Mouse (Mus musculus) regulatory T cell (primary cell): ENCODE results near the gene Surf4.

Source experiments
- in situ Hi-C: fragments of 300-600 bp; cut with MboI, MseI; formaldehyde crosslinking; loops from one replicate; pipeline ENCODE4 v1.15.1; 2025; ENCODE audit warnings: high pct_unique_total_duplicates

The Surf4 gene

DNA sequence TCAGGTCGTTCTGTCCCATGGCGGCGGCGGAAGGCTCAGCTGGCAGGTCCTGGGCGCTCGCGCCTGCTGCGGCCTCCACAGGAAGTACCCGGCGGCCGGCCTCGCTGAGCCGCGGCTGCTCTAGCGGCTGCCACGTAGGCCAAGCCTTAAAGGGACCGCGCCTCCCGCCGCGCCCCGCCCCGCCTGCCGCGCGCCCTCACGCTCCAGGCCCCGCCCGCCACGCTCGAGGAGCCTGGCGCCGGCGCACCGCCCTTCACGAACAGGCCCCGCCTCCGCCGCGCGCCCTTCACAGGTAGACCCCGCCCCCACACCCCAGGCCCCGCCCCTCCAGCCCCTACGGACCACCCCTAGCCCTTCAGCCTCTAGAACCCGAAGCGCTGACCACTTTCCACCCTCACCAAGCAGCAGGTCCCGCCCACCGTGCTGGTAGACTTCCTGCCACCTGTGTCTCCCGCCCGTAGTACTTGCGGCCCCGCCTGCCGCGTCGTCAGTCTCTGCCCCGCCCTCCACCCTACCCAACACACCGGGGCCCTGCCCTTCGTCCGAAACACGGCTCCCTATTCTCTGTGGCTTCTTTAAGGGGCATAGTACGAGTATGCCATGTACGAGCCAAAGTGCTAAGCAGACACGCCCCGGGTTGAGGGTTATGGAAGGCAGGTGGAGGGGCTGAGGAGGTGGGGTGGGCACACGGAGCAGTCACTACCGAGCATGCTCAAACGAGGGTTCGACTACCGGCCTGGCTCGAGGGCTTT is at the start of gene Surf4, which contains the start of gene Stkld1:
Gene Surf4, minus strand, starts transcription at position 625 of the 752 bp plus-strand sequence.
Gene Stkld1, plus strand, starts transcription at position 744 of the 752 bp plus-strand sequence.
- in situ Hi-C loops: no loop called here

DNA sequence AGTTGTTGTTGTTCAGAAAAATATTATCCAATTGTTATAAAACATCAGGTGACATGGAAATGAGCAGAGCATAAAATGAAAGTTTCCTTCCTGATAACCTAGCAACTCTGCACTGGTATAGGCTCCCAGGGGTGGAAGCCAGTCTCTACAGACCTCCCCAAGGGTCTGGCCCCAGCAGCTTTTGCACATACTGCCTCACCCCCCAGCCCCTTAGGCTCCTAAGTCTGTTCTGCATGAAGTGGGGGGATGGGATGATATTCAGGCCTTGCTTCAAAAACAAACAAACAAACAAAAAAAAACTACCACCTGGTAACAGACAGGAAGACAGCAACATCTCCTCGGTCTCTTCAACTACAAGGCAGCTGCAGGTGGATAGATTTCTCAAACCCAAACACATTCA is 46.6 kb upstream of the Surf4 start:
- in situ Hi-C loops: no loop called here

DNA sequence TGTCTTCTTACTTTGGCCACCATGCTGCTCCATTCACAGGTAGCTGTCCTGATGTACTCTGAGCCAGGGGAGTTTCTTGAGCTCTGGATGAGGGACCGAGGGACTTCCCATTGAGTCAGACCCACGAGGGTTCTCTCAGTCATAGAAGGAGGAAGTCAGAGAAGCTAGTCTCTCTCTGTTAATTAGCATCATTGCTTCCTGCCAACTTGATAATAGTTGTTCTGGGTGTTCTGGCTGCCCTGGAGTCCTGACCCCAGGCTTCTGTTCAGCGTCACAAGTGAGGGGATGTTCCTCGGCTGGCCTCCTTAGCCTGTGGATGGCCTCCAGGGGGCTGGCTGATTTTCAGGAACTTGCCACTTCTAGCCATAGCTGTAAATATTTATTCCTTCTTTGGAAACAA is 40.2 kb upstream of the Surf4 start:
- in situ Hi-C loops: loop anchor here (10.0 kb wide), 1 partner anchor 981 kb away; no protein-coding TSS in a partner anchor

DNA sequence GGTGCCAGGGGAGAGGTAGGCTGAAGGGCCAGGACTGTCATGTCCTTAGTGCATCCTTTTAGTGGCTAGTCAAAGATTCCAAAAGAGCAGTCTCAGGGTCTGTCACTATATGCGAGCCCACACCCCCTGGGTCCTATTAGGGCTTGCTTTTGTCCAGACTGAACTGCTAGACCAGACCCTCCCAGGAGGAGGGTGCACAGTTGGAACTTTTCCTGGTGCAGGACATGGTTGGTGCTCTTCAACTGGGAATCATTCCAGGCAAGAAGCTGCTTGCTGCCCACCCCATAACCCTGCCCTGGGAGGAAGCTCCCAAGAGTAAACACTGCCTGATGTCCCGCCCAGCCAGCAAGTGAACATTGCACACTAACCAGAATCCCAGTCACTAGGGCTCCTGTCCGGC is 39.4 kb upstream of the Surf4 start, which contains the start of gene Adamts13:
Gene Adamts13, plus strand, starts transcription at position 301 of the 400 bp plus-strand sequence.
- in situ Hi-C loops: loop anchor here (10.0 kb wide), 1 partner anchor 982 kb away; no protein-coding TSS in a partner anchor

DNA sequence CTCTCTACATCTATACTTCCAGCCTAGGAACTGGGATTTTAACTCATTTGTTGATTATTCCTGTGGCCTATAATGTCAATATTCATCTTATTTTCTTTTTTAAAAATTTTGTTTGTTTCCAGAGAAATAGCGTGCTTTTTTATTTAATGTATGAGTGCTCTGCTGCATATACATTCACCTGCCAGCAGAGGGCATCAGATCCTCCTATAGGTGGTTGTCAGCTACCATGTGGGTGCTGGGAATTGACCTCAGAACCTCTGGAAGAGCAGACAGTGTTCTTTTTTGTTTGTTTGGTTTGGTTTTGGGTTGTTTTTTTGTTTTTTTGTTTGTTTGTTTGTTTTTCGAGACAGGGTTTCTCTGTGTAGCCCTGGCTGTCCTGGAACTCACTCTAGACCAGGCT is 33.5 kb upstream of the Surf4 start:
- in situ Hi-C loops: no loop called here

DNA sequence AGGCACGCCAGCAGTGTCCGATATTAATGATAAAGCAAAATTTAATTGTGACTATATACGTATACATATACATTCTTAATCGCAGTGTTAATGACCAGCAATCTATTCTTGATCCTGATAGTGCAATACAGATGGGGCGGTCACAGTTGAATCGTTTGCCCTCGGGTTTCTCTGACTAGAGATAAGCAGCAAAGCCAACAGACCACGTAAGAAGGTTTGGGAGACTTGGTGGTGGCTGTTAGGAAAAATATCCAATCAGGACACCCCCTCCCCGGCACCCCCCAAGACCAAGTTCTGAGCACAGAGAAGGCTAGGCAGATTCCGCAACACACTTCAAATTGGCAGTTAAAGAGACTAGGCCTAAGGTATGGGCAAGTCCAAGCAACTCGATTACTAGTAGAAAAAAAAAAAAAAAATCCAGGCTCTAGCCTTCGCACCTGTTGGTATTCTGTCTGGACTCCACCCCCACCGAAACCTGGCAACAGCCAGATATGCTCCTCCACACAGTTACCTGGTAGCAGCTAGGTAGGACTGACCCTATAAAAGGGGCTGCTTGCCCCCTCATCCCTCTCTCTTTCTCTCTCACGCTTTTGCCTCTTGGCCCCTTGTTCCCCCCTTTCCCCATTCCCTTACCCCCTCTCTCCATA is 31.1 kb upstream of the Surf4 start:
- in situ Hi-C loops: no loop called here

DNA sequence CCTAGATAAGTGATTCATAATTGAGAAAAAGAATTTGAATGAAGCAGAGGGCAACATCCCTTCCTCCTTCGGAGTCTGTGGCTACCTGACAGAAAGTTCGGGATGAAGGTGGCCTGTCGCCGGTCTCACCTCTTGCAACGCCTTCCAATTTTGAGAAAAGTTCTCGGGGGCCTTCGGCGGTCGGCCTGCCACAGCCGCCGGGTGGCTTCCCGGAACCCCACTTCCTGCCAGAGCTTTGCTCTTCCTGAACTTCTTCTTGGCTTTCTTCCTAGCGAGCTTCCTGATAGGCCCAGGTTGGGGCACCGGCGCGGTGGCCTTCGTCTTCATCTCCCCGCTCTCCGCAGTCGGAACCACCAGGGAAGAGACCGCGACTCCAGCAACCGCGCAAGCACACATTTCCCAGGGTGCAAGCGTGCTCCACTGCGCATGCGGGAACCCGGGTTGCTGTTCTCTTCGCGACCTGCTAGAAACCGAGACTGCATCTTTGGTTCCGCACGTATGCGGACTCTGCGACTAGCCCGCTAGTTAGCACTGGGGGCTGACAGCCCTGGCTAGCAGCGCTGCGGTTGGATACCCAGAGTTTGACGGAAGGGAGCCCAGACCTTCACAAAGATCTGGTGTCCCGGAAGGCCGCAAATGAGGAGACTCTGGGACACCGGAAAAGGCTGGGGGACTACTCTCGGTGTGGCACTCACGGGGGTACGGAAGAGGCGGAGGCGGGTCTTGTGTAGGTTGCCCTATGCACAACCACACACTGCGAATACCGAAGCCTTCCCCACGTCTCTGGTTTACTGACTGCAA is 30.4 kb upstream of the Surf4 start, which contains the start of gene Rexo4:
Gene Rexo4, minus strand, starts transcription at position 464 of the 801 bp plus-strand sequence.
- in situ Hi-C loops: no loop called here

DNA sequence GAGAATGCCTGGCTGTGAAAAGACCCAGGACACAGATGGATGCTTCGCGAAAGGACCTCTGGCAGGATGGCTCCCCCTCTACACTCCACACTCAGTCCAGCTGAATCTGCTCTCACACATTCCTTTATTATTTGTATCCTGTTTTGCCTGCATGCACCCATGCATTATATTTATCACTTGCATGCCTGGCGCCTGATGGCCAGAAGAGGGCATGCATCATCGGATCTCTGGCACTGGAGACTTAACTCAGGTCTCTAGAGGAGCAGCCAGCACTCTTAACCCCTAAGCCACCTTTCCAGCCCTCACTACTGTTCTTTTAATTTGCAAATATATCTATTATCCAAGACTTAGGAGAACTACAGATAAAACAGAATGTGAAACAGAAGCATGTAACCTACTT is 27.0 kb upstream of the Surf4 start:
- in situ Hi-C loops: no loop called here

DNA sequence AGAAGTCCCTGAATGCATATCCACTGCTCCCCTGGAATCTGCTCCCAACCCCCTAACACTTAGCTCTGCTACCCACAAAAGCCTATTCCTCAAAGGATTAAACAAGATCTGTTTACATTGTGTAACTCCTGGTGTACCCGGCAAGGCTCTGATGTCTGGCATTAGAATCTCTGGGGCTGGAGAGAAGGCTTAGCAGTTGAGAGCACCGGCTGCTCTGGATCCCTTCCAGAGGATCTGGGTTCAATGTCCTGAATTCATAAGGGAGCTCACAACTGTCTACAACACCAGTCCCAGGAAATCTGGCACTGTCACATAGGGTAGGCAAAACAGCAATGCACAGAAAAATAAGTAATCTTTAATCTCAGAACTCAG is 23.7 kb upstream of the Surf4 start:
- in situ Hi-C loops: no loop called here

DNA sequence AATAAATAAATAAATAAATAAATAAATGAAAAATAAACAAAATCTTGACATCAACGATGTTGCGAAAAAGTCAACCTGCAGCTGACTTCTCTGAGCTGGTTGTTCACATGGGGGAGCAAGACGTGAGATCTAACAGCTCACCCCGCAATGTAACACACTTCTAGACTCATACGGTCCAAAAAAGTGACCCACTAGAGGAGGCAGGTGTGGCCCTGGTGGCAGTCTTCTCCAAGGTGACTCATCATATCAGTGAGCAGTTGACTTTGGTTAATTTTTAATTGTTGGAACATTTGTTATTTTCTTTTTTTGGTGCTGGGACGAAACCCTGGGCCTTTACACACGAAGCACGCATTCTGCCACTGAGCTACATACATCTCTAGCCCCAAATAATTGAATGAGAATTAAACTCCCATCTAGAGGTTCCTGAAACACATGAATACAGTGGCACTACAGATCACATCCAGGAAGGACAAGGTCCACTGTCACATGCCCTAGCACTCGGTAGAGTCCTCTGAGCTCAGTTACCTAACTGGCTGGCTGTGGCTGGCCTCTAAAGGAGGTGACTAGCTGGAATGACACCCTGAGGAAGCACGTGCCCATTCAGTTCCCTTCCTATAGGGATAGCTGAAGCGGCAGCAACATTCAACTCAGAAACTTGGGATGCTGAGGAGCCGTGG is 23.2 kb upstream of the Surf4 start:
- in situ Hi-C loops: no loop called here

DNA sequence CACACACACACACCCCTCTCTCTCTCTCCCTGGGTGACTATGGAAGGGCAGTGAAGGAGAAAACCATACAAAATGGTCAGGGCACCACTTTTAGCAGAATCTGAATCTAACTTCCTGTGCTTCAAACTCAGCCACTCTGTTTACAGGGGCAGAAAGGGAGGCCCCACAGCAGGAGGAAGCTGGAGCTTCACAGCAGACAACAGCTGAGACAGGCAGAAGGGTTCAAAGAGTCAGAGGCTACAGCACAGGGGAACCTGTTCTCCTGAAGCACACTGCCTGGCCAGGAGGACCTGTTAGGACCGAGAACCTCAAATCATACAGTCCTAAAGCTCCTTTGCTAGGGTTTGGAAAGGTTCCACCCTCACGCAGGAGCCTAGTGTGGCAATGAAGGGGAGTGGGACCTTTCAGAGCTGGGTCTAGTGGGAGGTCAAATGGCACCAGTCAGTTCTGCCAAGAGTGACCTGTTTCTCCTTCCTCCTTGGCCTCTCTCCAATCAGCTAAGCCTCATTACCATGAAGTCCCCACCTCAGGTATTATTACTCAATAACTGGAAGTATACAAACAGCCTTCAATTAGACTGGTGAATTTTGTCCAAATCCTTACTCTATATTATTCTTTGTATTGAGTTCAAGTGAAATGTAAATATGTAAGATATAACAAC is 21.1 kb upstream of the Surf4 start:
- in situ Hi-C loops: no loop called here

DNA sequence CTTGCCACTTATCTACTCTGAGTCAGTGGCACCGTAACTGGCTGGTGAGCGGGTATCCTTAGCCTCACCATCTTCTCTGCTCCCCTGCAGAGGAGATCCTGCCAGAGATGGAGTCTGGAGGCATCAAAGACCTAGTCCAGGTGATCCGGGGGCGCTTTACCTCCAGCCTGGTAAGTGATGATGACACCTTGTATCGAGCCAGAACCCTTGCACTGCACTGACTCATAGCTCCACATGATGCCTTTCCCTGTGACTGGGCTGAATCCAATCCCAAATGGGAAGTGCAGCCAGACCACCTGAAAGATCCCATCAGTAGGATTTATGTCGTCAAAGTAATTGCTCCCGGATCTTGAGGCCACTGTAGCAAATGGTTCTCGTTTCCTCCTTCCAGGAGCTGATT is 19.1 kb upstream of the Surf4 start:
- in situ Hi-C loops: no loop called here

DNA sequence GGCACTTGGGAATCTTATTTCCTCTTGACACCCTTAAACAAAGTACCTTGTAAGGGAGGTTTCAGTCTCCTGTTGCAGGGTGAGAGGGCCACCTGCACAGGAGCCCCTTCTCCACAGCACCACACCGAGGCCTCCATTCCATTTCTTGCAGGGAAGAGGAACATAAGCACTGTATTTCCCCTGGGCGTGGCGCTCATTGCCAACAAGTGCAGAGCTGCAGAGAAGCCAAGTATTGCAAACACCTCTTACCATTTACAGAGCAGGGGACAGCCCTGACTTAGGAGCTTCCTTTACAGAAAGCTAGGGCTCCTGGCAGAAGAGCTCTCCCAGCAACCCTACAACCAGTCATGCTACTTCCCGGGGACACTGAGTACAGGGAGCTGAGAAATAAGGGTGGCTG is 18.5 kb upstream of the Surf4 start:
- in situ Hi-C loops: no loop called here

DNA sequence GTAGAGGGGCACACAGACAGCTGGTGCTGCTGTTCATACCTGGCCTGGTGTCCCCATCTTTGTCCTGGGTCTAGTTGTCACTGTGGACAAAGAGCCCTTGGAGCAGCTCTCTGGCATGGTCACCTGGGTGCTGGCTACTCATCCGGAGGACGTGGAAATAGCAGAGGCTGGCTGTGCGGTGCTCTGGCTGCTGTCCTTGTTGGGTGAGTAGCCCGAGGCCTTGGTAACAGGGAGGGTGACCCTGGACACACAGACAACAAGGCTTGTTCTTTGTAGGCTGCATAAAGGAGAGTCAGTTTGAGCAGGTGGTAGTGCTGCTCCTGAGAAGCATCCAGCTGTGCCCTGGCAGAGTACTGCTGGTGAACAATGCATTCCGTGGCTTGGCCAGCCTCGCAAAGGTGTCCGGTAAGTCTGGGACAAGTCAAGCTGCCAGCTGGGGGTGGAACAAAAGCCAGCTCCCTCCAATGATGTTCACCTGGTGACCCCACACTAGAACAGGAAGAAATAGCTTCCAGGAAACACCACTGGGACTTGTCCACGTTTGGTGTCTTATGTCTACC is 17.7 kb upstream of the Surf4 start:
- in situ Hi-C loops: no loop called here

DNA sequence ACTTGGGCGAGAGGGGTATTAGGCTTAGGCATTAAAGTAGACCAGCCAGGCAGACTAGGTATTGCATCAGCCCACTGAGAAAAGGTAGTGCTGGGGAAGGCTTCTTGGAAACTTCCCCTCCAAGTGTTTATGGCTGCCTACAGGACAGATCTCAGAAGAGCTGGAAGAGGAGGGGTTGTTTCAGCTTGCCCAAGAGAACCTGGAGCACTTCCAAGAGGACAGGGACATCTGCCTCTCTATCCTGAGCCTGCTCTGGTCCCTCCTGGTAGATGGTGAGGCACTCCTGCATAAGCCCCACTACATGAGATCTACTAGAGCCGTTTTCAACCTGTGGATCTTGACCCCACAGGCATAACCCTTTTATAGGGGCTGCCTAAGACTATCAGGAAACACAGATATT is 16.7 kb upstream of the Surf4 start:
- in situ Hi-C loops: no loop called here

DNA sequence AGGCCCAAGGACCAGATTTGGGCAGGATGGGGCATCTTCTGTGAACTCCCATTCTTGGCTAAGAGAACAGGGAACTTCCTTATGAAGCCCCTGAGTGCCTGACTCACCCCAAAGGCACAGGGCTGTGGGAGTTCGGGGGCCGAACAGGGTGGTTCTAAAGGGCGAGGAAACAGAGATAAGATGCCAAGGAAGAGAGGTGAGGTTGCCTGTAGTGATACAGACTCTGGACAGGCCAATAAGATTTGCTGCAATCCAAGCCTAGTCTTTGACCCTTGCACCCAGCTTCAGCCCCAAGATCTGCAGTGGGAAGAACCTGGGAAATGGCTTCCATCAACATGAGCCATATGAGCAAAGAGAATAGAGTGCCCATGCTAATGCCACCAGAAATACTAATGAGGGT is 9.5 kb upstream of the Surf4 start:
- in situ Hi-C loops: no loop called here

DNA sequence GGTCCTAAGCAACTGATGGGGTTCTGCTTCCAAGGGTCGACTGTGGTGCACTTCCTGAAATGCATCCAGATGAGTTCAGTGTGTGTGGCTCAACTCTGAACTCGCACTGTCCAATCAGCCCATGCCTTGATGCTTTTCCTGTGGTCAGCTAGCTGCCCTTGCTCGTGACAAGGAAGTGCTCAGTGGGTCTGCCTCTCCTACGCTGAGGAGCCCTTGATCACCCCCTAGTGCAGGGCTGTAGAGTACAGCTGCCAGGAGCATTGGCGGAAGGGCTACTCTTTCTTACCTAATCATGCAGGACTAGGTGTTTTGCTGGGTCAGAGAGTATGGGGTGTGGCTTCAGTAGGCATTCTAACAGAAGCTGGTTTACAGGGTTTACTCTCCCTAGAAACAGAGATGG is 7.8 kb upstream of the Surf4 start:
- in situ Hi-C loops: no loop called here

DNA sequence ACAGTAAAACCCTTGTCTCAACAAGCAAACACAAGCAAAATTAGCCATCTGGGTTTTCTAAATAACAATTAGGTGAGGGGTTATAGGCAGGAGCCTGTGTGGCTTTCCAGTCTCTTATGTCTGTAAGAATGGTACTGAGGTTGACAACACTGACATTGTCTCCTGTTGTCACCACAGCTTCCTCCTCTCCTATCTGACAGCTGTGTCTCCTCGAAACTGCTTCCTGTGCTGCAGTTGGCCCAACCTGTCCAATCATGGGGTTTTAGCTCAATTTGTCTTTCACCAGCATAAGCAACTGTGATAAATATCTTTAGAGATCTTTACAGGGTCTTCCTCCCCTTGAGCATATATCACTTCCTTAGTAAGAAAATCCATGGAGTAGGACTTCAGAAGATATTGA is 2.7 kb upstream of the Surf4 start:
- in situ Hi-C loops: no loop called here

DNA sequence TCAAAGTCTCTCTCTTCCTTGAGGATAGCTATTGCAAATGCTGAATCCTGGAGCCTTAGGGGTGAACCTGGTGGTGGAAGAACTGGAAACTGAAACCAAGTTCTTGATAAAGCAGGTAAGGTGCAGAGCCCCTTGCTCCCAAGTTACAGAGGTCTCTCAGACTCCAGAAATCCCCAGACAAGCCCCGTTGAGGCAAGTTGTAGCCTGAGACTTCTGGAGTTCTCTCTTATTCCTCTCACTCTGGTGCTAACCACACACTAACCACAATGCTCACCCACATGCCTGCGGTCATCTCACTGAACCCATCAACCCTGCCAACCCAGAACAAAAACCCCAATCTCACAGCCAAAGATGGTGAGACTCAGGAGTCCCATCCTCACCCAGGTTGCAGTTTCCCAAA is 1.6 kb upstream of the Surf4 start:
- in situ Hi-C loops: no loop called here

DNA sequence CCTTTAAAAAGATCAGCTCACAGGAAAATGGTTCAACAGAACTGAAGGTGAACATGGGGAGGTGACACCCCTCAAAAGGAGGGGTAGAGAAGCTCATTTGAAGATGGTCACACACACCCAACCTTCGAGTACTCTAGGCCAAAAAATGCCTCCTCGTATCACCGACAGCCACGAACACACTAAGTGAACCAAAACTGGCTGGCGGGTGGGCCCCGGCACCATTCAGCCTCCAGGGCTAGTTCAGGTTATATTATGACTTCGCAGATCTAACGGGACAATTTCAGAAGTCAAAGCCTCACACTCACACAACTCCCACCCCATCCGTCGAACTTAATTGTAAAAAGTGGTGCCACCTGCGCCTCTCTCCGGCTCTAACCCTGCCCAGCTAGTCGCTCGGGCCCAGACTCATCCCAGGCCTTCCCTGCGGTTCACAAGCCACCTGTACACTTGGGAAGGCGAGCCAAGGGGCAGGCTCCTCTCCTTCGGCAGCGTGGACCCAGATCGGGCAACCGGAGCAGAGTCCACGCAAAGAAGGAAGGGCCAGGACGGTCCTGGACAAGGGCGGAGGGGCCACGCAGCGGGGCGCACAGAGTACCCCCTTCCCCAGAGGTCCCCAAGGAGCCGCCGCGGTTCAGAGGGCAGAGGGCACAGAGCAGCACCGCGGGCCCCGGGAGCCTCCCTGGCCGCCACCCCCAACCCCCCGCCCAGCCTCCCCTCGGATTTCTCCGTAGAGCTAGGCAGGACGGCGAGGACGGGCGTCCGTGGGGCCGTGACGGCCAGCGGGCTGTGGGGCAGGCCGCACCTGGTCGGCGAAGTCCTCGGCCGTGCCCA is 1.0 kb downstream of the Surf4 start:
- in situ Hi-C loops: no loop called here
